Comparison of ENCODE assay signal across 15 mouse cellular contexts in genomic region chr5:143674576-143674975, GRCm38 (mm10). TPM values are rescaled to one million over a fixed set of nuclear protein-coding genes. Genes with fewer than 3 reads are reported as not detected.
DNase-seq lines count a peak whose midpoint lies in the region; ATAC-seq and TF ChIP-seq lines count a peak whose summit lies in the region.
"Had no signal": no experiment of that assay in that cellular context is flagged by ENCODE, and none has a peak within 500 bp of the region (broad histone marks: within the 10 kb centered on the region; RNA-seq: fewer than 3 reads in every experiment).

No protein-coding gene starts in this region.

- peaks cover 38% of the 10 kb centered on the region for H3K4me1 ChIP-seq in lung, adult 2 months (ENCODE audit: control insufficient read depth, insufficient read depth, low read length)

- no peak overlapping the region for H3K4me3 ChIP-seq in lung, adult 2 months (replicated peaks; ENCODE audit: extremely low read depth, low read depth, low read length)
- H3K4me3 ChIP-seq: erythroblast, embryonic 14.5 days; heart, embryonic 15.5 days; hindbrain, embryonic 12.5 days; midbrain, embryonic 12.5 days had no signal

- peak; percentile 38 for ATAC-seq in megakaryocyte progenitor cell, adult 5-6 weeks (replicated peaks; ENCODE audit: poor library complexity)
- ATAC-seq: intestine, postnatal 0 days had no signal

- DNase-seq in adrenal gland, postnatal 14 days = peak; percentile 52
- no peak for DNase-seq in adrenal gland, postnatal 10 days
- DNase-seq in lung, postnatal 36 days = peak; percentile 37
- no peak for DNase-seq in lung, adult 2 months
- peak; percentile 70 for DNase-seq in adipocyte (ENCODE audit: low spot score)
- DNase-seq in gastrocnemius, adult 18-20 months (ENCODE audit: low spot score) = no peak
- DNase-seq in embryo, embryonic 11 days = no peak
- DNase-seq: cerebellum, adult 11-12 months; right cerebral cortex, postnatal 25 days had no signal

- 46% methylated on average over 5 of the region's 5 CpGs for WGBS in lung, adult 2 months

- no peak for TF ChIP-seq POLR2A in lung, adult 2 months (IDR thresholded peaks at IDR 0.05; ENCODE audit: borderline replicate concordance, extremely low read depth, low read depth, low read length)

- no peak for TF ChIP-seq CTCF in lung, adult 2 months (IDR thresholded peaks at IDR 0.05; ENCODE audit: insufficient read depth, low read length)

RNA-seq across cellular contexts. Expression of gene Cyth3, which starts 52.3 kb away (rescaled TPM):
- 139 and 144 TPM in 2 replicates for total RNA-seq in adrenal gland, postnatal 14 days (2021)
- total RNA-seq in adrenal gland, postnatal 10 days (2021) = 100 to 1,000 TPM; 123 to 151 TPM
- polyA plus RNA-seq in lung, adult 2 months (2012; rRNA removed) = 123 and 152 TPM in 2 replicates
- 10.4 and 15.7 TPM in 2 replicates for total RNA-seq in megakaryocyte progenitor cell, adult 5-6 weeks (2015)
- total RNA-seq in megakaryocyte progenitor cell, adult 5-6 weeks (2017) = 8.8 and 17.4 TPM in 2 replicates
- 10 to 100 TPM; 10.1 to 12.1 TPM for total RNA-seq in gastrocnemius, adult 18-20 months (2021)

RNA-seq across cellular contexts. Expression of gene Usp42, which starts 57.5 kb away (rescaled TPM):
- total RNA-seq in adrenal gland, postnatal 14 days (2021) = 13.5 and 16.8 TPM in 2 replicates
- total RNA-seq in adrenal gland, postnatal 10 days (2021) = 10 to 100 TPM; 11.2 to 13.4 TPM
- 6.9 and 7.6 TPM in 2 replicates for polyA plus RNA-seq in lung, adult 2 months (2012; rRNA removed)
- total RNA-seq in megakaryocyte progenitor cell, adult 5-6 weeks (2015) = 24.0 and 26.4 TPM in 2 replicates
- 10.0 and 12.5 TPM in 2 replicates for total RNA-seq in megakaryocyte progenitor cell, adult 5-6 weeks (2017)
- 1 to 10 TPM; 5.3 to 5.5 TPM for total RNA-seq in gastrocnemius, adult 18-20 months (2021)

Comparison
In these comparisons a context has a peak if more than half of its experiments do, and no peak if none do; other contexts are left out.
1. DNase-seq: peak in adrenal gland, postnatal 14 days (single experiment), lung, postnatal 36 days (single experiment) and adipocyte (single experiment); none in adrenal gland, postnatal 10 days (single experiment), lung, adult 2 months (single experiment), gastrocnemius, adult 18-20 months (single experiment) and embryo, embryonic 11 days (single experiment).